Mouse (Mus musculus): ENCODE data around the gene Cdkal1.

- TF ChIP-seq ZNF384 (IDR thresholded peaks at IDR 0.05; ENCODE audit: low read depth, low read length) (no peak), ZC3H11A (IDR thresholded peaks at IDR 0.05; ENCODE audit: borderline replicate concordance, low read depth, low read length) (no peak), MAFK (IDR thresholded peaks at IDR 0.05; ENCODE audit: insufficient read depth, low read depth, low read length) (no peak), CHD2 (IDR thresholded peaks at IDR 0.05; ENCODE audit: low read depth, low read length) (no peak)
These were observed 24.3 kb downstream of the Cdkal1 start for GRCm38 (mm10) chr13:29831126-29831525.

Data from ES-E14 (cell line).